Mouse (Mus musculus): Measurements from ENCODE around the gene Galnt10. TPM values are rescaled to one million over a fixed set of nuclear protein-coding genes. Genes with fewer than 3 reads are reported as not detected.

The Galnt10 gene
- polyA plus RNA-seq, 1 experiment from 2014 or later: 6.1 TPM

DNA sequence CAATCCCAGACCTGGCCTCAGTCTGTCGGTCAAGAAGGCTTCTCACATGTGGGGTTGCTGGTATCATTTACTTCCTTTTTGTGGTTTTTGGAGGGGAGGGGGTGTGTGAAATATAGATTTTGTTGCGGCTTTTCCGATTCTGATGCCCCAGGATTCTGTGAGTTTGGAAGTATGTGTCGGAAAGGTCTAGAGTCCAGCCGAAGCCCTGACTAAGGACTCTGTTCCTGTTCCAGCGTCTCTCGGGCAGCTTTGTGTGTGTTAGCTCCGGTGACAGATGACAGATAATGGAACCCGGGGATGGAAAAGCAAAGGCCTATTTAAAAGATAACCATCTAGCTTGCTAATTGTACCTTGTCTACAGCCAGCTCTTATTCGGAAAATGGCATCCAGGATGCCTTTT is 4.4 kb downstream of the Galnt10 start:
- DNase-seq (ENCODE audit: low spot score) (no peak), ATAC-seq (no peak)
- H3K36me3 ChIP-seq (ENCODE audit: insufficient read depth, low read length): no peaks in the 10 kb centered on the region
- H3K9me3 ChIP-seq (ENCODE audit: low read length): no peaks in the 10 kb centered on the region
- WGBS: 61% methylated on average over 10 of the region's 10 CpGs
- no peak overlapping the region for H3K27ac ChIP-seq (ENCODE audit: low read length)
- no peak for TF ChIP-seq CTCF (IDR thresholded peaks at IDR 0.05)
- TF ChIP-seq EP300 (IDR thresholded peaks at IDR 0.05): no peak
- H3K4me3 ChIP-seq (ENCODE audit: low read depth, low read length): no peak overlapping the region
- H3K27me3 ChIP-seq (replicated peaks; ENCODE audit: insufficient read depth, low read length): no peaks in the 10 kb centered on the region
- H3K4me1 ChIP-seq (ENCODE audit: insufficient read depth, low read depth, low read length): no peaks in the 10 kb centered on the region
- H3K9ac ChIP-seq (replicated peaks; ENCODE audit: low read depth): no peak overlapping the region
- H3K4me2 ChIP-seq (replicated peaks; ENCODE audit: low read depth, low read length): no peak overlapping the region

DNA sequence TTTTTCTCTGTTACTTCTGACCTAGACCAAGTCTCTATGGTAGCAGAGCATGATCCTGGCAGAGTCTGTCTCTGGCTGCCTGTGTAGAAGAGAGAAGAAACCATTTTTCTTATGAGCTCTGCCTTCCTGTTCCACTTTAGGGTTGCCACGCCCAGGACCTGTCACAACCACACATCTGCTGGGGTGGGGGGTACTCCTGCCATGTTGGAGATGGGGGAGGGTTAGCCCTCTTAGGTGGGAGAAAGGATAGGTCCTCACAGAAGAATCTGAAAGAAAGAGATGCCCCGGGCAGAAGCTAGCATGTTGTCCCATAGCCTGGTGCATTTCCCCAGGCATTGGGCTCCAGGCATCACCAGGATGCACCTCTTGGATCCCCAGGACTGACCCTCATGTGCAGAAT is 5.6 kb downstream of the Galnt10 start:
- no peak for ATAC-seq
- Histone ChIP-seq H3K27me3 (replicated peaks; ENCODE audit: insufficient read depth, low read length) (no peaks in the 10 kb centered on the region), H3K4me3 (ENCODE audit: low read depth, low read length) (no peak overlapping the region), H3K9ac (replicated peaks; ENCODE audit: low read depth) (no peak overlapping the region), H3K9me3 (ENCODE audit: low read length) (no peaks in the 10 kb centered on the region), H3K27ac (ENCODE audit: low read length) (no peak overlapping the region), H3K4me1 (ENCODE audit: insufficient read depth, low read depth, low read length) (no peaks in the 10 kb centered on the region; the same call in 1 of the 2 replicates), H3K4me2 (replicated peaks; ENCODE audit: low read depth, low read length) (no peak overlapping the region), H3K36me3 (ENCODE audit: insufficient read depth, low read length) (no peaks in the 10 kb centered on the region)
- 71% methylated on average over 2 of the region's 2 CpGs for WGBS
- no peak for DNase-seq (ENCODE audit: low spot score)
- TF ChIP-seq EP300 (IDR thresholded peaks at IDR 0.05): no peak
- no peak for TF ChIP-seq CTCF (IDR thresholded peaks at IDR 0.05)

DNA sequence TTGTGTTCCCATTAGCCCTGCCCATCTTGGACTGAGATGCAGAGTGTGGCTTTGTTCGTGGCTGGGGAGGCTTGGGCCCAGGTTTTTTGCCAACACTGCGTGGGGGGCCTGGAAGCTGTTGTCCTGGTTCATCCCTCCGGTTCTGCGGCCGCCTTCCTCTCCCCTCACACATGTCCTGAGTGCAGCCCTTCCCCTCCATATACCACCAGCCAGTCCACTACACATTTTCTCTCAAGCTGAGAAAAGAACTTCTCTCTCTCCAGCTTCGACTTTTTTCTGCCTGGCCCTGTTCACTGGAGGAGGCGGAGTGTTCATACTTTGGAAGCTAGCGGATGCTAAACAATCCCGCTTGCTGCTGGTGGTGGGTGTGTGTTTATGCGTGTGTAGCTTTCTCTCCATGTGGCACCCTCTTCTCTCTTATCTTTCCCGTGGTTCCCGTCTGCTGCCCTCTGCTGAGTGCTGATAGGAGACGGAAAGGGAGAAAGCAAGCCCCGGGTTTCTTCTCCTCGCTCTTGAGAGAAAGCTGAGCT is 6.1 kb downstream of the Galnt10 start:
- peak; percentile 34 for ATAC-seq
- TF ChIP-seq CTCF (IDR thresholded peaks at IDR 0.05): peak; percentile 30
- TF ChIP-seq EP300 (IDR thresholded peaks at IDR 0.05): no peak
- no peak overlapping the region for H3K27ac ChIP-seq (ENCODE audit: low read length)

DNA sequence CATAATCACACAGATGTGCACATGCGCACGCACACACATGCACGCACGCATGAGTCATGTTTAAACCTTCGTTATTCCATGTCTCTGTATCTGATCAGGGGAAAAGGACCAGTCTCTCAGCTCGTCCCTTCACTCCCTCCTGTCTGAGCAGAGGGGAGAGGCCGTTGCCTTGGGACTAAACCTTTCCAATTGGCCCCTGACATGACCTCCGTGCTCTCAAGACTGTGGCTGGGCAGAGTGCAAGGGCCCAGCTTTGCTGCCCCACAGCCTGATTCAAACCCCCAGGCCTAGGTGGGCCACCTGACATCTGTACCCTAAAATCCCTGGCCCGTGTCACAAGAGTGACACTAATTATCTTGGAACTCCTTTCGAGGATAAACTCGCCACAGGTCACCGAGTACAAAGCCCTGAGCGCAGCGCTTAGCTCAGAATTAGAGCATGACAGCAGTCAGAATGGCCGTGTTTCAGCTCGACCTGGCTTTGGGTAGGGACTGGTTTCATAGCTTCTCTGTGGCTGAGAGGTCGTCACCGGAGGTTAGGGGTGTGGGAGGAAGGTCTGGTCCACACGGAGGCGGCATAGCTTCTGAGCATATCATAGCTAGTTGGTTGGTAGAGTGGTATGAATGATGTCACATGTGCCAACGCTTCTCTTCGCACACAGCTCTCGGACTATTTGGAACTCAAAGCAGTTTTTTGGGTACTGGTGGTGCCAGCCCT is 7.1 kb downstream of the Galnt10 start:
- H3K27me3 ChIP-seq (replicated peaks; ENCODE audit: insufficient read depth, low read length): no peaks in the 10 kb centered on the region
- ATAC-seq (no peak), DNase-seq (ENCODE audit: low spot score) (no peak)
- H3K4me3 ChIP-seq (ENCODE audit: low read depth, low read length): no peak overlapping the region
- 92% methylated on average over 23 of the region's 23 CpGs for WGBS
- no peak overlapping the region for H3K9ac ChIP-seq (replicated peaks; ENCODE audit: low read depth)
- no peaks in the 10 kb centered on the region; the same call in 1 of the 2 replicates for H3K4me1 ChIP-seq (ENCODE audit: insufficient read depth, low read depth, low read length)
- H3K27ac ChIP-seq (ENCODE audit: low read length): no peak overlapping the region
- no peak overlapping the region for H3K4me2 ChIP-seq (replicated peaks; ENCODE audit: low read depth, low read length)
- TF ChIP-seq EP300 (IDR thresholded peaks at IDR 0.05): no peak
- no peak for TF ChIP-seq CTCF (IDR thresholded peaks at IDR 0.05)
- no peaks in the 10 kb centered on the region for H3K36me3 ChIP-seq (ENCODE audit: insufficient read depth, low read length)
- no peaks in the 10 kb centered on the region for H3K9me3 ChIP-seq (ENCODE audit: low read length)

More for the DNA sequence above, 6.1 kb downstream of the Galnt10 start:
- Histone ChIP-seq H3K4me1 (ENCODE audit: insufficient read depth, low read depth, low read length) (no peaks in the 10 kb centered on the region; the same call in 1 of the 2 replicates), H3K36me3 (ENCODE audit: insufficient read depth, low read length) (no peaks in the 10 kb centered on the region), H3K4me2 (replicated peaks; ENCODE audit: low read depth, low read length) (no peak overlapping the region), H3K9me3 (ENCODE audit: low read length) (no peaks in the 10 kb centered on the region), H3K9ac (replicated peaks; ENCODE audit: low read depth) (no peak overlapping the region), H3K27me3 (replicated peaks; ENCODE audit: insufficient read depth, low read length) (no peaks in the 10 kb centered on the region), H3K4me3 (ENCODE audit: low read depth, low read length) (no peak overlapping the region)
- WGBS: 29% methylated on average over 15 of the region's 15 CpGs
- peak; percentile 30 for DNase-seq (ENCODE audit: low spot score)

DNA sequence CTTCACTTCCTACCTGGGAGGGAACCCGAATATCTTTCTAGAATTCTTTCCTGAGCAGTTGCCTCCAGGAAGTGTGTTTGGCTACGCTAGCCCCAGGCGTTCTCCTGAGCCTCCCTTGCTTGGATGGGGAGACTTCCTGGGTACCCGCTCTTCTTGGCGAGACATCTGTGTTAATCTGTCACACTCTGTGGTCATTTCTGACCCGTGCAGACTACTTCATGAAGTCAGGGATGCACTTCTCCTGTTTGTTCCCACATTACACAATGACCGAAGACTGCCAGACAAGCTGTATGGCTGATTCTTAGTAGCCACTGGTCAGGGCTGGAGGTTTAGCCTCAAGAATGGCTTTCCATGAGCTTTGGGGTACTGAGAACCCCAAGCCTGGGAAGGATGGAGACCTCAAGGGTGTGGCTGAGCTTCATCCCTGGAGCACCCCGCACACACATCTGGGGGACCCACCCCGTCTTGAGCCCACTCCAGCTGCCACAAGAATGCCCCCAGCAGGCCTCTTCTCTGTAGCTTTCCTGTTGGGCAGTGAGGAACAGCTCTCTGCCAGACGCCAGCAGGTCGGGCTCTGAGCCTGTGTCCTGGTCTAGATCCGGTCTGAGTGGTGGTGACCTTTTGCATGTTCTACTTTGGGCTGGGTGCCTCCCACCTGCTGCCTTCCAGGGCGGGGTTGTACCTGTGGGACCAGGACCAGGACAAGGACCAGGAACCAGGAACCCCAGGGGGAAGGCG is 7.8 kb downstream of the Galnt10 start:
- Histone ChIP-seq H3K4me3 (ENCODE audit: low read depth, low read length) (no peak overlapping the region), H3K27ac (ENCODE audit: low read length) (no peak overlapping the region), H3K9ac (replicated peaks; ENCODE audit: low read depth) (no peak overlapping the region), H3K4me1 (ENCODE audit: insufficient read depth, low read depth, low read length) (no peaks in the 10 kb centered on the region; the same call in 1 of the 2 replicates), H3K36me3 (ENCODE audit: insufficient read depth, low read length) (no peaks in the 10 kb centered on the region), H3K9me3 (ENCODE audit: low read length) (no peaks in the 10 kb centered on the region), H3K27me3 (replicated peaks; ENCODE audit: insufficient read depth, low read length) (no peaks in the 10 kb centered on the region), H3K4me2 (replicated peaks; ENCODE audit: low read depth, low read length) (no peak overlapping the region)
- DNase-seq (ENCODE audit: low spot score) (no peak), ATAC-seq (no peak)
- WGBS: 83% methylated on average over 14 of the region's 14 CpGs
- TF ChIP-seq EP300 (IDR thresholded peaks at IDR 0.05): no peak
- no peak for TF ChIP-seq CTCF (IDR thresholded peaks at IDR 0.05)

DNA sequence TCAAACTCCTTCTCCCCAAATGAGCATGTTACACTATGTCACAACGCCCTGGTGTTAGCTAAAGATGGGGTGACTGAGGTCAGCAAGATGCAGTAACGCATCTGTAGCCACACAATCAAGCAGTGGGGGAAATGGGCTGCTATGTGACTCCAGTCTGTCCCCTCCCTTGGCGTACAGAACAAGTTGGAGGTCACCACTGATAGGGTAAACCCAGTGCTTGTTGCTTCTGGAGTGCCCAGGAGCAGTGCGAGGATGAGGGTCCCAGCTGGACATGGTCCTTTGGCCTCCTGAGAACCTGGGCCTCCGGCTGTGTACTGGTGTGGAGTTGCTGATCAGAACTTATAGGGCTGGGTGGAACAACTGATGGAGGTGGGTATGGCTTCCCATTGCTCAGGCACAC is 8.6 kb downstream of the Galnt10 start:
- Histone ChIP-seq H3K36me3 (ENCODE audit: insufficient read depth, low read length) (no peaks in the 10 kb centered on the region), H3K4me3 (ENCODE audit: low read depth, low read length) (no peak overlapping the region), H3K9ac (replicated peaks; ENCODE audit: low read depth) (no peak overlapping the region), H3K4me2 (replicated peaks; ENCODE audit: low read depth, low read length) (no peak overlapping the region), H3K27ac (ENCODE audit: low read length) (no peak overlapping the region), H3K27me3 (replicated peaks; ENCODE audit: insufficient read depth, low read length) (no peaks in the 10 kb centered on the region), H3K4me1 (ENCODE audit: insufficient read depth, low read depth, low read length) (no peaks in the 10 kb centered on the region; the same call in 1 of the 2 replicates), H3K9me3 (ENCODE audit: low read length) (no peaks in the 10 kb centered on the region)
- DNase-seq (ENCODE audit: low spot score) (no peak), ATAC-seq (no peak)
- TF ChIP-seq EP300 (IDR thresholded peaks at IDR 0.05) (no peak), CTCF (IDR thresholded peaks at IDR 0.05) (no peak)
- WGBS: 80% methylated on average over 5 of the region's 5 CpGs

Measured in lung, postnatal 0 days (tissue).